Mouse (Mus musculus): ENCODE measurements around the gene Ubtf. TPM values are rescaled to one million over a fixed set of nuclear protein-coding genes. Genes with fewer than 3 reads are reported as not detected.
"Not testable (repeated sequence)": the region's sequence is repeated elsewhere in the genome, so short reads cannot be mapped to it uniquely, and the experiment has no call there.

Ubtf gene
- 160 to 166 TPM (median 161 TPM) in 3 replicates for total RNA-seq (2017)

DNA sequence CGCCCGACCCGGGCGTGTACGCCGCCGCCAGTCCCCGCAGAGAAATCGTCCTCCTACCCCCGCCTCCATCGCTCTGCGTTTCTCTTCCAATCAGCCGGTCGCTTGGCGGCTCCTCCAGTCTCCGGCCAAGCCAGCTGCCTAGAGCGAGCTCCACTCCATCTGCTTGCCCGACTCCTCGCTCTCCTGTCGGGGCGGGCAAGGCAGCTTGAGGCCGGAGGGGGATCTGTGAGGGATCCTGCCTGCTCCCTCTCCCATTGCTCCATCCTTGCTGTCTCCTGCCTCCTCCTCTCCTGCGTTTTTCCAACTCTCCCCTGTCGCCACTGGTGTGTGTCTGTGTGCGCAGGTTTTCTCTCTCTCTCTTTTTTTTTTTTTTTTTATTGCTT is at the start of gene Ubtf:
Ubtf (minus strand) TSS at position 333 of the 383 bp plus-strand sequence.
- peak; percentile 29 for ATAC-seq (replicated peaks; ENCODE audit: insufficient number of reproducible peaks, low FRiP score, low TSS enrichment, poor library complexity, severe bottlenecking)

GRCm38 (mm10) chr11:102369263-102369662 is 49.7 kb upstream of the Ubtf start:
- no peak for ATAC-seq (replicated peaks; ENCODE audit: insufficient number of reproducible peaks, low FRiP score, low TSS enrichment, poor library complexity, severe bottlenecking)

DNA sequence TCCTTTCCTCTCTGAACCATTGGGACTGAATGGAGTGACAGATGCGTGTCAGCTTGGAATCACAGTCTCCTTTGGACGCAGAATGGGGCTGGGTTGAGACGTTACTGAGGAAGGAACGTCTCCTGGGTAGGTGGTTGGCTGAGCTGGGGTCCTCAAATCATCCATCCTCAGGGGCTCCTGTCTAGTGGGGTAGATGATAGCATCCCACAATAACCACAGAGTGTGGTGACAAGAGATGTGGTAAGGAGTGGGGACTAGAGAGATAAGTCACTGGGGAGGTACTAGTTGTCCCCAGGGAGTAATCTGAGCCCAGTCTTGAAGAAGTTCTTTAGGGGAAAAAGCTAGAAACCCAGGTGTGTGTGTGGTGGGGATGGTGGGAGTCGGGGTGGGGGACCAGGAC is 48.8 kb upstream of the Ubtf start:
- no peak for ATAC-seq (replicated peaks; ENCODE audit: insufficient number of reproducible peaks, low FRiP score, low TSS enrichment, poor library complexity, severe bottlenecking)

GRCm38 (mm10) chr11:102367504-102368280 is 48.1 kb upstream of the Ubtf start:
- no peak for ATAC-seq (replicated peaks; ENCODE audit: insufficient number of reproducible peaks, low FRiP score, low TSS enrichment, poor library complexity, severe bottlenecking)

GRCm38 (mm10) chr11:102366103-102366502 is 46.6 kb upstream of the Ubtf start, which contains the start of gene Slc4a1:
Gene Slc4a1, minus strand, starts transcription at chr11:102366203.
- not testable (repeated sequence) for ATAC-seq (replicated peaks; ENCODE audit: insufficient number of reproducible peaks, low FRiP score, low TSS enrichment, poor library complexity, severe bottlenecking)

DNA sequence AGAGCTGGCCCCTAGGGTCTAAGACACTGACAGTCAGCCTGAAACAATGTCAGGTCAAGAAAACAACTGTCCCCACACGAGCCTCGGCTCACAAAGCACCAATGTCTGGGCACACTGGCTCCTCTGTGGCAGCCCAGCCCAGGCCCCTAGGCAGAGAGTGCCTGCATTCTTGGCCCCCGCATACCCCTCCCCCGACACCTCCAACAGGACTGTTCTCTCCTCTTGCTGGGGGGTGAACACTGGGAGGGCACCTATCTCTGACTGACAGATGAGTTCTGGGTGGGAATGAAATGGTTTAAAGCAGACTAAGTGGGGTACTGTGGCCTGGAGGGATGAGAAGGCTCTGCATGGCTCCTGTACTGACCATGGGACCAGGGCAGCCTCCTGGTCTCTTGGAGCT is 46.2 kb upstream of the Ubtf start:
- ATAC-seq (replicated peaks; ENCODE audit: insufficient number of reproducible peaks, low FRiP score, low TSS enrichment, poor library complexity, severe bottlenecking), result no peak

GRCm38 (mm10) chr11:102364570-102365371 is 45.2 kb upstream of the Ubtf start:
- ATAC-seq (replicated peaks; ENCODE audit: insufficient number of reproducible peaks, low FRiP score, low TSS enrichment, poor library complexity, severe bottlenecking), result no peak

DNA sequence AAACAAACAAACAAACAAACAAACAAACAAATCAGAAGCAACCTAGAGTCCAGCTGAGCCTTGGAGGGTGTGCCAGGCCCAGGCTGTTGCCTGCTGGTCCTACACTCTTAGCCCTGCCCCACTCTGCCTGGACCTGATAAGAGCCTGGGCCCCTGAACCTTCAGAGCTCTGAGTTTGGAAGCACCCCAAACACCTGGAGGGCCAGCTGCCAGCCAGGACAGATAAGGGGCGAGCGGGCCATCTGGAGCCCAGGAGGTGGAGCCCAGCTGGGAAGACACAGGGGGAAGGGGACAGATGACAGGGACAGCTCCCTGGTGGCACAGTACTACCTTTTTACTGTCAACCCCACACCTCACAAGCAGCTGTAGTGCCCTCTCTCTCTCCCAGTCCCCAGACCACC is 44.1 kb upstream of the Ubtf start:
- ATAC-seq (replicated peaks; ENCODE audit: insufficient number of reproducible peaks, low FRiP score, low TSS enrichment, poor library complexity, severe bottlenecking), result no peak

- ATAC-seq (replicated peaks; ENCODE audit: insufficient number of reproducible peaks, low FRiP score, low TSS enrichment, poor library complexity, severe bottlenecking), result no peak
Observed at GRCm38 (mm10) chr11:102361776-102362495, 42.4 kb upstream of the Ubtf start.

DNA sequence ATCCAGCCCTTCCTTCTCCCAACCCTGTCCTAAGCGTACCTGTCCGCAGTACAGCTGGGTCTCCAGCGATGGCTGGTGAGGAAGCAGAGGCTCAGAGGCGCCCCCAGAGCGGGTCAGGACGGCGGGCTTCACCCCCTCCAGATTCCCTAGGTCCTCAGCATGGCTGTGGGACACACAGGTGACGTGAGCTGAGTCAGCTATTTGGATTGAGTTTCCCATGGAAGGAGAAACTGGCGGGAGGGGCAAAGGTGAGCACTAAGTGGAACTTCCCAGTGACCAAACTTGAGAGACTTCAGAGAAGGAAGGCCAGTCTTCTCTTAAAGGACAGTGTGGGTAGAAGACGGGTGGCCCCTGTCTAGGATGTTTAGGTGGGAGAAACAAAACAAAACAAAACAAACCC is 38.8 kb upstream of the Ubtf start:
- ATAC-seq (replicated peaks; ENCODE audit: insufficient number of reproducible peaks, low FRiP score, low TSS enrichment, poor library complexity, severe bottlenecking), result no peak

DNA sequence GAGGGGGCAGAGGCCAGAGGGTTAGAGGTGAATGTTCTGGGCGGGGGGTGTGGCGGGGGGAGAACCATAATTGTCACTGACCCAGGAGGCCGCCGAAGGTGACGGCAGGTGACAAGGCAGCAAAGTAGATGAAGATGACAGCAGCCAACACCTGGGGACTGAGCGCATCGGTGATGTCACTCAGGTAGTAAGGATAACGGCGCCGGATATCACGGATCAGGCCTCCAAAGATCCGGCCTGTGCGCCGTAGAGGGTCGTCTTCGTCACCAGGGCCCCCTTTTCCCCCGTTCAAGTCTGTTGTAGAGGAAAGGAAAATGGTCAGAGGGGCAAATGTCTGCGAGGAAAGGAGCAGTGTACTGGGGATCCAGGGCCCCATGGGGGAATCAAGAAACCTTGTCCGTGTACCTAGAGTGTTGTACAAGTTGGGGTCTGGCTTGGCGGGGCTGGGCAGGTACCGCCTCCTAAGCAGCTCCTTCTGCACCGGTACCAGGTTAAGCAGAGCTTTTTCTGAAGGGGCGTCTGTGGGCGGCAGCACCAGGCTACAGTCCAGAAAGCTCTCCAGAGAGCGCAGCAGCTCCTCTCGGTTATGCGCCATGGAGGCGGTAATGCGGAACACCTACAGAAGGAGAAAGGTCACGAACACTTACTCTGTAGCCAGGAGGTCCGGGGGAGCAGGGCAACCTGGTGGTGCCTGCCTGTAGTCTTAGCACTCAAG is 37.3 kb upstream of the Ubtf start:
- ATAC-seq (replicated peaks; ENCODE audit: insufficient number of reproducible peaks, low FRiP score, low TSS enrichment, poor library complexity, severe bottlenecking), result no peak

- ATAC-seq (replicated peaks; ENCODE audit: insufficient number of reproducible peaks, low FRiP score, low TSS enrichment, poor library complexity, severe bottlenecking), result no peak
Observed at GRCm38 (mm10) chr11:102356190-102356589, 36.6 kb upstream of the Ubtf start.

DNA sequence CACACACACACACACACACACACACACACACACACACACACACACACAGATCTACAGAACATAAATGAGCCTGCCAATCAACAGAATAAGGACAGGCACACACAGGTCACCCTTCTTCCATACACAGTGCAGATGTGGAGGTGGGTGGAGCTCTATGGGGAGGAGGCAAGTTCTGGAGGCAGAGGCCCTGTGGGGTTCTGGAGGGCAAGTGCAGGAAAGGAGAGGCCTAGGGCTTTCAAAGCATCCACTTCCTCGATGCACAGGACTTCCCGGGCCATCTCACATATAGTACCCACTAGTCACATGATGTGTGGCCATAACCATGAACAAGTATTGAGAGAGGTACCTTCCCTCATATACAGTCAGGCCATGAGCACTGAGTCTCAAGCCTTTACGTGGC is 36.0 kb upstream of the Ubtf start:
- ATAC-seq (replicated peaks; ENCODE audit: insufficient number of reproducible peaks, low FRiP score, low TSS enrichment, poor library complexity, severe bottlenecking), result no peak

DNA sequence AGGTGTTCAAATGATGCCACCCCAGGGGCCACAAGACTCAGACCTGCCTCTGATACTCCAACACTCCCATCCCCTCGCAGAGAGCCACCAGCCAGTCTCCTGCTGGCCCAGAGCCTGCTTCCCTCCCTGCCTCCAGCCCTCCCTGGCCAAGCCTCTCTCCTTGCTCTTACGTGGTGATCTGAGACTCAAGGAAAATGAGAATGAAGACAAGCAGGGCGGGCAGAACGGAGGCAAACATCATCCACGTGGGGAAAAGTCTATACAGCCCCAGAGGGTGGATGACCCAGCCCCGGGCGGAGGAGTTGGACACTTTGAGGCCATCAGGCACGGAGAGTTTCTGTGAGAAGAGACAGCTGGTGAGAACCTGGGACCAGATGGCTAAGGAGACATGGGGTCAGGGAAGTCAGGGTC is 33.5 kb upstream of the Ubtf start:
- no peak for ATAC-seq (replicated peaks; ENCODE audit: insufficient number of reproducible peaks, low FRiP score, low TSS enrichment, poor library complexity, severe bottlenecking)

- ATAC-seq (replicated peaks; ENCODE audit: insufficient number of reproducible peaks, low FRiP score, low TSS enrichment, poor library complexity, severe bottlenecking), result no peak
Observed at GRCm38 (mm10) chr11:102352378-102352777, 32.8 kb upstream of the Ubtf start.

DNA sequence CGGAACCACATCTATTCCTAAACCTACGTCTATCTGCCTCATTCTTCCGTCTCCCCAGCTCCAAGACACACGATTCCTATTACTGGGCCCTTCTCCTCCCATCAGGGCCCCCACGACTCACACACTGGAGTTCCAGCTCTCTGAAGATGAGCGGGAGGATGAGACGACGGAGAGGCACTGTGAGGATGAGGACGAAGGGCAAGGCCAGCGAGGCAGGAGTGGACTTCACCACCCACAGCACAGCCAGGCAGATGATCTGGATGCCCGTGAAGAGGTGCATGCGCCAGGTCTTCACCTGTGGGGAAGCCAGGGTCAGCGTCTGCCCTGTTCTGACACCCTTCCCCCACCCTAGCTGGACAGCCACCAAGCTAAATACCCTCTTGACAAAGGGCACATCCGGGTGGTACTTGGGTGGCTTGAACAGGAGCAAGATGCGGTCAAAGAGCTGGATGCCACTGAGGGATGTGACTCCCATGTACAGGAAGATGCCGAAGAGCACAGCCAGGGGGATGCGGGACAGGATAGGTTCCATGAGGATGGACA is 31.5 kb upstream of the Ubtf start:
- no peak for ATAC-seq (replicated peaks; ENCODE audit: insufficient number of reproducible peaks, low FRiP score, low TSS enrichment, poor library complexity, severe bottlenecking)

DNA sequence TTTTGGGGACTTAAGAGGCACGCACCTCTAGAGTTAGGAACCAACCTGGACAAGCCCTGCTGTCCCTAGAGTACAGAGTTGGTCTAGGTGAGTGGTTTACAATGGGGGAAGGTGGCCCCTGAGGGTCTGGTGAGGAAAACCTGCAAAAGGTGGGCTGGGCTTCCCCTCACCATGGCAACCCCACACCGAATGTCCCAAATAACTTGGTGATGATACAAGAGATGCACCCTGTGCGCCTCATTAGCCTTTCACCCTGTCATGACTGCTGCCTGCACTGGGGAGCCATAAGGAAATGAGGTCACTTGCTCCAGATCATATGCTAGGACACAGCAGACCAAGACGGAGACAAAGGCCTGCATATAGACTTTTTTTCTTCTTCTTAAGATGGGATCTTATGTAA is 30.9 kb upstream of the Ubtf start:
- no peak for ATAC-seq (replicated peaks; ENCODE audit: insufficient number of reproducible peaks, low FRiP score, low TSS enrichment, poor library complexity, severe bottlenecking)

DNA sequence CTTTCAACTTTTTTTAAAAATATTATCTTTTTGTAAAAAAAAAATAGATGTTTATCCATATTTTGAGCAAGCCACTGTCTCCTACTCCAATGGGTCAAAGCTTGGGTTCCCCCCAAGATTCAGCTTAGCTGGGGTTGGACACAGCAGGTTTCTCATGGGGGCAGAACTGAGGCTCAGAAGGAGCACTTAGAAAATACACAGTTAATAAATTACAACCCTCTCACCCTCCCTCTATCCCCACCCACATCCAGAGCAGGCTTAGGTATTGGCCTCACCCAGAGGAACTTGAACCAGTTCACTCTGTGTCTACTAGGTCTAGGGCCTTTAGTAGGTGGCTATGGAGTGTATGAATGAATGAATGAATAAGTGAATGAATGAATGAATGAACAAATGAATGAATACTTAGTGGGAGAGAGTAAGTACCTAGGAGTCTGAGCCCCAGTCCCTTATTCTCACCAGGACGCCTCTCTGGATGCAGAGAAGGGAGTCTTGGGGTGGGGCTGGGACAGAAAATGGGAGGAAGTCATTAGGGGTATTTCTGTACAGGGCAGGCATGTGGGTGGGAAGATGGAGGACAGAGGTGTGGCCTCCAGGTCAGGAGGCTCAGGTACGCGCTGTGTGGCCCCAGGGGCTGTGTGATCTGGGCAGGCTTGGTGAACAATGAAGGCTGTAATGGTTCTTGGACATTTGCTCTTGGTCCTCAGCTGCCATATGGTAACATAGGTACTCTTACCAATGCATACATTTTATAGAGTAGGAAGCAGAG is 29.8 kb upstream of the Ubtf start:
- no peak for ATAC-seq (replicated peaks; ENCODE audit: insufficient number of reproducible peaks, low FRiP score, low TSS enrichment, poor library complexity, severe bottlenecking)

All from monocyte, adult 5-6 weeks (primary cell).